Mouse (Mus musculus) Muller cell, postnatal 12 days (primary cell): Measurements from ENCODE around the gene Tshz2.
"Not testable (repeated sequence)": the region's sequence is repeated elsewhere in the genome, so short reads cannot be mapped to it uniquely, and the experiment has no call there.

Experiments used
- DNase-seq: peaks from one replicate; pipeline ENCODE4 v3.0.0-alpha.2; 2015; ENCODE audit errors: inconsistent ontology term

Gene Tshz2

DNA sequence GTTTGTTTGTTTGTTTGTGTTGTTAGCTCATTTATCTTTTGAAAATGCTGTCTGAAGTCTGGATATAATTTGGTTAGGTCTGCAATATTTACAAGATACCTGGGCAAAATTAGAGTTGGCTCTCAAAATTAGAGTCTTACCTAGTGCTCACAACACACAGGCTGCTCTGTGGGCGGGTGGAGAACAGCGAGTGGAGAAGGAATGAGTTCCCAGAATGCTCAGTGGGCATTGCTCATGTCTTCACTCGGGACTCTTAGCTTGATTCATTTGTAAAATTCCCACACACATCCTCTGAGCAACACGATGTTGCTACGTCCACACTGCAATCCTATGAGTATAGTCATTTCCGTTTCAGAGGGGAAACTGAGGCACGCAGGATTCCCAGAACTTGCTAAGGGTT is 180.1 kb downstream of the Tshz2 start:
- DNase-seq, result no peak

DNA sequence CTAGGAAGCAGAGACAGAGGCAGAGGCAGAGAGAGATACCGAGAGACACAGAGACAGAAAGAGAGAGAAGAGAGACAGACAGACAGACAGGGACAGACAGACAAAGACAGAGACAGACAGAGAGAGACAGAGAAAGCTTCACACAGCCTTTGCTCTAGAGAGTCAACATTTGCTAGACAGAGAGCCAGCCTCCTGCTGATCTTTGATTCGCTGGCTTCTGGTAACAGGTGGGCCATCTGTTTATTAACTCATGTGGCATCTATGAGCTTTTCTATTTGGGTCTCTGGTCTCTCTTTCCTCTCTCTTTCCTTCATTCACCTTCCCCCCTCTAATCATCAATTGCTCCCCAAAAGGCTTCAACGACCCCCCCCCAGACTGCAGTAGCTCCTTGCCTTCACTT is 181.5 kb downstream of the Tshz2 start:
- DNase-seq, result no peak

GRCm38 (mm10) chr2:169814757-169815156 is 181.9 kb downstream of the Tshz2 start:
- peak; percentile 25 for DNase-seq

GRCm38 (mm10) chr2:169821021-169821441 is 188.2 kb downstream of the Tshz2 start:
- no peak for DNase-seq

DNA sequence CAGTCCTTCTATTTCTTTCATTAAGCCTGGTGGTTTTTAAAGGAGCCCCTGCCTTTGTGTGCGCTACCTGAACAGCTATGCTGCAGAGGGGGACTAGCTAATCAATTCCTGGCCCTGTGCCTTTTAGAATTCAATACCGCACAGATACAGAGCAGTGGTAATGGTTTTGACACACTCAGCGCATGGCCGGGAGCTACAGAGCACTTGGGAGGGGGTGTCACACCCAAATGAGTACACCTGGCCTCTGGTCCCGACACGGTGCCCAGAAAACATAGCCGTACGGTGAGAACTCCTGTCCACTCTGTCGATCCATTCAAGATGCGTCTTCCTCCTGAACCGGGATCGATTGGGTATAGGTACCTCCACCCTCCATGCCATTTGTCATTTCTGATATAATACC is 193.1 kb downstream of the Tshz2 start:
- DNase-seq, result no peak

- no peak for DNase-seq
Observed at GRCm38 (mm10) chr2:169826316-169826715, 193.5 kb downstream of the Tshz2 start.

DNA sequence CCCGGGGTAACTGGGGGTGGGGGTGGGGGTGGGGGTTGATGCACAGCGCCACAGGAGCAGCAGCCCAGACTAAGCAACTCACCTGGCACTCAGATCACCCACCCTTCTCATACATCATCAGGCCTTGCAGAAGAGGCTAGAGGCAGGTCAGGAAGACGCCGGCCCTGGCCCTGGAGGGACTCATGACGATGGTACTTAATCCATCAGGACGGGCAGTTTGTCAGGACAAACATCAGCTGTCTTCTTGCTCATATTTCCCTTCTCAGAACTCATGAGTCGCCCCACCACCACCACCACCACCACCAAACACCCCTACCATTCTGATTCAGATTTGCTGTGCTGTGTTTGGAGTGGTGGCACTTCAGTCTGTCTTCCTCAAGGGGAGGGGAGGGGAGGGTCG is 194.0 kb downstream of the Tshz2 start:
- DNase-seq, result no peak

DNA sequence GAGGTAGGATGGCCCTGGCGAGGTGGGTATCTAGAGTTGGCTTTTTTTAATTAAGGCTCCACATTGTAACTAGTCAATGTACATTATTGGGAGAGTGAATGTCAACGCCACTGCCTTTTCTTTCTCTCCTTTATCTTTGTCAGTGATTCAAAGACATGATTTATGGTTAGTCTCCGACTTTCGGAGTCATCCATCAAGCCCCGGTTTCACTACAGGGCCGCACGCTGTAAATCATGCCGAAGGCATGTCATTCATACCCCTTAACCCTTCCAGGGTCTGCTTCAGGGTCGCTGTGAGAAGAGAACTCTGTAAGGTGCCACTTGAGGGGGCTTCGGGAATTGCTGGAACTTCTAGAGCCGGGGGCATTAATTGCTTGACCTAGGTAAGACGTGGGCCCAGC is 199.4 kb downstream of the Tshz2 start:
- no peak for DNase-seq

DNA sequence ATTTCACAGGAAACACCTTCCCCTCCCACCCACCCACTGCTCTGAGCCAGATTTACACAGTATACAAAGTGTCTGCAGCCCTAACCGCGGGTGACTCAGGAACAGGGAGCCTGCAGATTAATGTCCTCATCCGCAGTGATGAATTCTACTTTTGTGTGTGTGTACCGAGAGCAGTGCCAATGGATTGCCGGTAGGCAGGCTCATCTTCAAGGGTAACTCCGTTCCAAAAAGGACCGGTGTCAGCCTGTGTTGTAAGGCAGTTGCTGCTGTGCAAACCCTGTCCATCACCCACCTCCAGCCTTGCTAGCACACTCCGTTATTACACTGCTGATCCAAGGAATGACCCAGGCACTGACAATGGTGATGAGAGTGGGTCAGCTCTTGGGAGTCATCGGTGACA is 200.8 kb downstream of the Tshz2 start:
- DNase-seq, result no peak

GRCm38 (mm10) chr2:169834602-169835001 is 201.8 kb downstream of the Tshz2 start:
- DNase-seq, result no peak

GRCm38 (mm10) chr2:169837031-169837605 is 204.3 kb downstream of the Tshz2 start:
- DNase-seq, result peak; percentile 16

DNA sequence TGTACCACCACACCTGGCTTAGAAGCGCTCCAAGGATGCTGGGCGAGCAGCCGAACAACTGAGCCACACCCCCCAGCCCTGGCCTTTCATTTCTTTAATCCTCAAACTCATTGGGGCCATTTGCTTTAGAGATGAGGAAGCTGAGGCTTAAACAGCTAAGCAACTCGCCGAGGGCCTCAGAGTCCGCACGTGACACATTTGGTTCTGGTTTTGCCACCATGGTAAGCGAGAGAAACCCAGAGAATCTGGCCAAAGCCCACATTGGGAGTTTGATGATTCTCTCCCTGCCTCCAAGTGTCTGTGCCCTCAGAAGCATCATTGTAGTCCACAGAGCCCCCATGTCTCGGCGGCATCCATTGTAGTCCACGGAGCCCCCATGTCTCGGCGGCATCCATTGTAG is 205.7 kb downstream of the Tshz2 start:
- DNase-seq, result no peak

GRCm38 (mm10) chr2:169841442-169841841 is 208.6 kb downstream of the Tshz2 start:
- no peak for DNase-seq

GRCm38 (mm10) chr2:169842494-169842893 is 209.7 kb downstream of the Tshz2 start:
- no peak for DNase-seq

- no peak for DNase-seq
Observed at GRCm38 (mm10) chr2:169843553-169843952, 210.7 kb downstream of the Tshz2 start.

DNA sequence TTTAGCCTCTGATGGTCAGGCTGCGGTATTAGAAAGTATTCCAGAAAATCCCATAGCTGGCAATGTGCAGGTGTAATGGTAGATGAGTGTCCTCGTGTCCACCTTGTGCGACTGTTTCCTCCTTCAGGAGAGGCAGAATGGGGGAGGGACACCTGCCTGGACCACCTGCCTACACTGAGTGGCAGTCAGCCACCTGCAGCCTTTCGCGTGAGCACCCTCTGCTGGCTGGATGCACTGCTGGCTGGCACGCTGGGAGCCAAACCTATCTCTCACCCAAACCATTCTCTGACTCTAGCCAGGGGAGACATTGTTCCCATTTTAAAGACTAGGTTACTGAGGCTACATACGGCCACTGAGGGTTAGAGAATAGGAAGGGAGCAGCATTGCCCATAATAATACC is 216.3 kb downstream of the Tshz2 start:
- DNase-seq, result peak; percentile 12

DNA sequence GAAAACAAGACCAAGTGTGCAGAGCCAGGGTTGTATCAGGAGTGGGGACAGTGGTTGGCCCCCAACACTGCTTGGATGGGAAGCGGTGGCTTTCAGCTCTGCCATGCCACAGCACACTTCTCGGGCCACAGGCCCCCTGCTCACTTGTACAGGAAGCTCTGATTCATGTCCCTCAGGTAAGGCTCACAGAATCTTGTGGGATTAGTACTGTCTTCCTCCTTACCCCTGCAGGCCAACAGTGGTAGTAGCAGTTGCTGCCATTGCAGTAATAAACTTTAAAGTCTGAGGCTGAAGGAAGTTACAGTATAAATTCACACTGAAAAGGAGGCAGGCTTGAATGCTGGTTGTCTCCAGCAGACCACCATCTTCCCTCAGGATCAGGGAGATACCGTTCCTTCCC is 216.7 kb downstream of the Tshz2 start:
- DNase-seq, result no peak

DNA sequence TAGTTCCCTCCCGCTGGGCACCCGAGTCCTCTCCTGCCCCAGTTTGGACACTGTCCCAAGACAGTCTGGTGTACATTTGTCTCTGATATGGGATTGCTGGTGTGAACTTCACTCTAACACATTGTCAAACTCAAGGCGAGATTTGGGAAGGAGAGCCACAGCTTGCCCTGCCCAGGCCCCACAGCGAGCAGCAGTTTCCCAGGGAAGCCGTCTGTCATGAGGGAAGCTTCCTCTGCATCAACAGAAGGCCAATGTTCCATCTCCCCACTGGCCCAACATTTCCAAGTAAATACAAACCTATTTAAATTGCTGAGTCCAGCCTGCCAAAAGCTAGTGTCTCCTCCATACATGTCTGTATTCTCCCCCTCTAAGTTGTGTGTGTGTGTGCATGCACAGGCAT is 218.8 kb downstream of the Tshz2 start:
- DNase-seq, result no peak

- DNase-seq, result no peak
Observed at GRCm38 (mm10) chr2:169854491-169854890, 221.7 kb downstream of the Tshz2 start.

DNA sequence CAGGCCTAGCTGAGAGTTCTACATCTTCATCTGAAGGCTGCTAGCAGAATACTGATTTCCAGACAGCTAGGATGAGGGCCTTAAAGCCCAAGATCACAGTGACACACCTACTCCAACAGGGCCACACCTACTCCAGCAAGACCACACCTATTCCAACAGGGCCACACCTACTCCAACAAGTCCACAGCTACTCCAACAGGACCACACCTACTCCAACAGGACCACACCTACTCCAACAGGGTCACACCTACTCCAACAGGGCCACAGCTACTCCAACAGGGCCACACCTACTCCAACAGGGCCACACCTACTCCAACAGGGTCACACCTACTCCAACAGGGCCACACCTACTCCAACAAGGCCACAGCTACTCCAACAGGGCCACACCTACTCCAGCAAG is 224.2 kb downstream of the Tshz2 start:
- DNase-seq, result not testable (repeated sequence)

DNA sequence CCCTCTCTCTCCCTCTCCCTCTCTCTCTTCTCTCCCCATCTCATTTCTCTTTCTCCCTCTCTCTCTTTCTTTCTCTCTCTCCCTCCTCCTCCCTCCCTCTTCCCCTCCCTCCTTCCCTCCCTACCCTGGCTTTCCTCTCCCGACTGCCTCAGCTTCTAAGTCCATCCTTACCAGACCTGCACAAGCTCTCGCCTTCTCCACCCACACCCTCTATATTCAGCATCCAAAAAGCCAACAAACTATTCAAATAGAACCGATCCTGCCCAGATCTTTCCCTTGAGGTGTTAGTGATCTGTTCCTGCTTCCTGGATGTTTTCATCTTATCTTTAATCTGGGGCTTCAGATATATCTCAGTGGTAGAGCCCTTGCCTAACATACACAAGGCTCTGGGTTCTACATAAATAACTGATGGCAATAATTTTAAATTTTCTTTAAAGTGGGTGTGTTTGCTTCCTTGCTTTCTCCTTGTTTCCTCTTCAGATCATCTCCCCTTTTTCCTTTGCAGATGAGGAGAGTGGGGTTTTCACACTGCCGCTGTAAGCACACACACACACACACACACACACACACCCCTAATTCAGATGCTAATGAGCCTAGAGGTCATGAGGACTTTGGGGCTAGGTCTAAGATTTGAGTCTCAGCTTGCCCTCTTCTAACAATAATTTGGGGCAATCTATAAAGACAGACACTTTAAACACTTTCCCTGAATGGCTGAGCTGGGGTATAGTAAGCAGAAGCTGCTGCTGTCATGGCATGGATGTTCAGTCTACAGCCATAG is 226.5 kb downstream of the Tshz2 start:
- no peak for DNase-seq

GRCm38 (mm10) chr2:169860895-169861294 is 228.1 kb downstream of the Tshz2 start:
- DNase-seq, result no peak

DNA sequence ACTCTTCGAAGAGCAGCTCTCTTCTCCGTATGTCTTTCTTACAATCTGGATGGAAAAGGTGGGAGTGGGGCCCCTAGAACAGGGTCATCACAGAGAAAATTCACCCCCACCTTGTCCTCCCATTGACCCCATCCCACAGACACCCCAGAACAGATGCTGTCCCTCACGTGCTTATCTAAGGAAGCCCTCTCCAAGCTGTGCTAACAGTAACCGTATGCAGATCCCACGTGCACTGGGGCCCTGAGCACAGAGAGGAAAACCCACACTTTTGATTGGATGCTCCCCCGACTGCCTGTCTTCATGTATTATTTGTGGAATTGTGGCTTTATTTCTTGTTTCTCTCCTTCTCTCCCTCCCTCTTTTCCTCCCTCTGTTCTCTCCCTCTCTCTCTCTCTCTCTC is 229.9 kb downstream of the Tshz2 start:
- DNase-seq, result no peak

DNA sequence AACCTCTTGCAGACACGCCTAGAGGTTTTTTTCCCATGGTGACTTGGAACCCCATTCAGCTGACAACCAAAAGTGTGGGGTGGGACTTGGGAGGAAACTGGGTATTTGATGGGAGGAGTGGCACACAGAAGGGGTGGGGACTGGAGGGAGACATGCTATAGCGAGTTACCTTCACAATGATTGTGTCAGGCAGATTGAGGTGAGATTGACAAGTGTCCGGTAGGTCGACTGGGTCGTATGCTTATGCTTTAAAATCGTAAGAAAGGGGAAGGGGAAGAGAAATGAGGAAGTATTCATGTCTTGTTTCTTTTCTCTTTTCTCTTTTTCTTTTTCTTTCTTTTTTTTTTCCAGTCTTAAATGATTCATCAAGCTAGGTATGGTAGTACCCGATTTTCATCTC is 236.7 kb downstream of the Tshz2 start:
- DNase-seq, result no peak
